Mouse (Mus musculus) MEL (cell line): ENCODE results near the gene Tmem184b. TPM values are rescaled to one million over a fixed set of nuclear protein-coding genes. Genes with fewer than 3 reads are reported as not detected.

Experiments used
- DNase-seq: peaks from one replicate; pipeline ENCODE4 v3.0.0; 2011; ENCODE audit warnings: low read depth, low spot score
- H3K27ac ChIP-seq: 2 replicates; pipeline ENCODE4 v1.5.1; 2012; ENCODE audit warnings: low read depth, mild to moderate bottlenecking, control low read depth, low read length, moderate library complexity; ENCODE audit not compliant: control insufficient read depth
- H3K27me3 ChIP-seq, 2 experiments: fragments of 150-350 bp in 1 of 2; sonication (generic) in 1 of 2; 2 replicates each; pipeline ENCODE4 v1.6.1; 2012; ENCODE audit warnings: low read length in 2 of 2, mild to moderate bottlenecking in 2 of 2, improper control_type of control experiment in 1 of 2, moderate library complexity in 1 of 2; ENCODE audit not compliant: insufficient read depth in 2 of 2, control insufficient read depth in 1 of 2
- H3K36me3 ChIP-seq, 2 experiments: 2 replicates each; pipeline ENCODE4 v1.6.1; 2012 to 2014; ENCODE audit warnings: low read length in 2 of 2, improper control_type of control experiment in 1 of 2, inconsistent platforms in 1 of 2, mild to moderate bottlenecking in 1 of 2; ENCODE audit not compliant: insufficient read depth in 2 of 2, control insufficient read depth in 1 of 2
- H3K4me1 ChIP-seq, 2 experiments: fragments of 150-350 bp in 1 of 2; sonication (generic) in 1 of 2; 2 replicates each; pipeline ENCODE4 v1.6.1; 2012; ENCODE audit warnings: low read length in 2 of 2, improper control_type of control experiment in 1 of 2, mild to moderate bottlenecking in 1 of 2; ENCODE audit not compliant: insufficient read depth in 2 of 2, control insufficient read depth in 1 of 2
- H3K4me3 ChIP-seq, 2 experiments: fragments of 150-350 bp in 1 of 2; sonication (generic) in 1 of 2; 2 replicates each; pipeline ENCODE4 v1.5.1; 2012; ENCODE audit warnings: low read depth in 2 of 2, low read length in 2 of 2, mild to moderate bottlenecking in 2 of 2, moderate library complexity in 2 of 2, control low read depth in 1 of 2, improper control_type of control experiment in 1 of 2; ENCODE audit not compliant: control insufficient read depth in 1 of 2, insufficient read depth in 1 of 2
- H3K79me2 ChIP-seq: 2 replicates; pipeline ENCODE4 v1.6.1; 2012; ENCODE audit warnings: mild to moderate bottlenecking, low read length, moderate library complexity; ENCODE audit not compliant: control insufficient read depth, poor library complexity, insufficient read depth
- H3K9ac ChIP-seq: 2 replicates; pipeline ENCODE4 v1.6.1; 2012; ENCODE audit warnings: low read depth, mild to moderate bottlenecking, control low read depth, low read length, moderate library complexity; ENCODE audit not compliant: control insufficient read depth, poor library complexity, severe bottlenecking
- H3K9me3 ChIP-seq: fragments of 150-350 bp; sonication (generic); replicated peaks from 2 replicates; pipeline ENCODE4 v1.6.1; 2012; ENCODE audit warnings: mild to moderate bottlenecking, low read length, improper control_type of control experiment, moderate library complexity; ENCODE audit not compliant: insufficient read depth
- CHD2 ChIP-seq: IDR thresholded peaks from 2 replicates; pipeline ENCODE4 v1.6.1; 2011; ENCODE audit warnings: low read length, improper control_type of control experiment
- CTCF ChIP-seq, 3 experiments: IDR thresholded peaks in 2 of 3; conservative IDR thresholded peaks in 1 of 3; 2 replicates each; pipeline ENCODE4 v1.5.1; 2011 to 2012; ENCODE audit warnings: low read length in 3 of 3, low read depth in 2 of 3, mild to moderate bottlenecking in 2 of 3, improper control_type of control experiment in 1 of 3, inconsistent platforms in 1 of 3, mixed read lengths in 1 of 3, moderate library complexity in 1 of 3; ENCODE audit not compliant: control insufficient read depth in 1 of 3, insufficient read depth in 1 of 3, poor library complexity in 1 of 3, severe bottlenecking in 1 of 3
- ELF1 ChIP-seq: IDR thresholded peaks from 2 replicates; pipeline ENCODE4 v1.6.1; 2014; ENCODE audit warnings: low read depth, mild to moderate bottlenecking, inconsistent platforms, low read length, improper control_type of control experiment, moderate library complexity
- EP300 ChIP-seq, 2 experiments: IDR thresholded peaks; 2 replicates each; pipeline ENCODE4 v1.6.1; 2011; ENCODE audit warnings: improper control_type of control experiment in 2 of 2, low read length in 2 of 2, low read depth in 1 of 2, mild to moderate bottlenecking in 1 of 2
- GABPA ChIP-seq: IDR thresholded peaks from 2 replicates; pipeline ENCODE4 v1.6.1; 2012; ENCODE audit warnings: low read depth, mild to moderate bottlenecking, inconsistent platforms, low read length, improper control_type of control experiment, moderate library complexity
- GATA1 ChIP-seq: IDR thresholded peaks from 2 replicates; pipeline ENCODE4 v1.6.1; 2011; ENCODE audit warnings: low read depth, low read length, improper control_type of control experiment
- HCFC1 ChIP-seq: IDR thresholded peaks from 2 replicates; pipeline ENCODE4 v1.6.1; 2012; ENCODE audit warnings: low read depth, mild to moderate bottlenecking, inconsistent platforms, low read length, improper control_type of control experiment, moderate library complexity
- KAT2A ChIP-seq: conservative IDR thresholded peaks from 2 replicates; pipeline ENCODE4 v1.6.1; 2012; ENCODE audit warnings: low read depth, low read length, improper control_type of control experiment, inconsistent platforms
- MAFK ChIP-seq: IDR thresholded peaks from 2 replicates; pipeline ENCODE4 v1.6.1; 2011; ENCODE audit warnings: low read depth, mild to moderate bottlenecking, low read length, improper control_type of control experiment, borderline replicate concordance
- MAZ ChIP-seq: IDR thresholded peaks from 2 replicates; pipeline ENCODE4 v1.6.1; 2012; ENCODE audit warnings: low read depth, mild to moderate bottlenecking, inconsistent platforms, low read length, improper control_type of control experiment
- MEF2A ChIP-seq: IDR thresholded peaks from 2 replicates; pipeline ENCODE4 v1.6.1; 2014; ENCODE audit warnings: low read depth, mild to moderate bottlenecking, inconsistent platforms, low read length, improper control_type of control experiment; ENCODE audit not compliant: poor library complexity, insufficient replicate concordance, severe bottlenecking; ENCODE audit errors: extremely low read depth
- MYC ChIP-seq: IDR thresholded peaks from 2 replicates; pipeline ENCODE4 v1.6.1; 2011; ENCODE audit warnings: low read depth, mild to moderate bottlenecking, low read length, improper control_type of control experiment, moderate library complexity
- RAD21 ChIP-seq: IDR thresholded peaks from 2 replicates; pipeline ENCODE4 v1.6.1; 2011; ENCODE audit warnings: mild to moderate bottlenecking, low read depth, low read length, improper control_type of control experiment
- SMC3 ChIP-seq: IDR thresholded peaks from 2 replicates; pipeline ENCODE4 v1.6.1; 2011; ENCODE audit warnings: low read depth, low read length, improper control_type of control experiment
- TAL1 ChIP-seq: IDR thresholded peaks from 2 replicates; pipeline ENCODE4 v1.6.1; 2012; ENCODE audit warnings: mild to moderate bottlenecking, inconsistent platforms, low read length, moderate library complexity, mixed read lengths
- TBP ChIP-seq: IDR thresholded peaks from 2 replicates; pipeline ENCODE4 v1.8.0; 2011; ENCODE audit warnings: low read depth, low read length, improper control_type of control experiment
- TCF12 ChIP-seq: IDR thresholded peaks from 2 replicates; pipeline ENCODE4 v1.6.1; 2014; ENCODE audit warnings: low read depth, mild to moderate bottlenecking, inconsistent platforms, low read length, improper control_type of control experiment, moderate library complexity
- USF1 ChIP-seq: IDR thresholded peaks from 2 replicates; pipeline ENCODE4 v1.6.1; 2014; ENCODE audit warnings: low read depth, mild to moderate bottlenecking, inconsistent platforms, low read length, improper control_type of control experiment, moderate library complexity
- ZC3H11A ChIP-seq: IDR thresholded peaks from 2 replicates; pipeline ENCODE4 v1.6.1; 2012; ENCODE audit warnings: low read depth, mild to moderate bottlenecking, inconsistent platforms, low read length, improper control_type of control experiment
- ZKSCAN1 ChIP-seq: IDR thresholded peaks from 2 replicates; pipeline ENCODE4 v1.6.1; 2012; ENCODE audit warnings: low read depth, mild to moderate bottlenecking, inconsistent platforms, low read length, improper control_type of control experiment, moderate library complexity
- ZMIZ1 ChIP-seq: IDR thresholded peaks from 2 replicates; pipeline ENCODE4 v1.6.1; 2012; ENCODE audit warnings: low read depth, mild to moderate bottlenecking, inconsistent platforms, low read length, improper control_type of control experiment, moderate library complexity
- ZNF384 ChIP-seq: IDR thresholded peaks from 2 replicates; pipeline ENCODE4 v1.6.1; 2012; ENCODE audit warnings: low read depth, mild to moderate bottlenecking, inconsistent platforms, low read length, improper control_type of control experiment
- polyA plus RNA-seq, 2 experiments: library from polyadenylated mRNA; stranded (reverse) in 1 of 2; unstranded in 1 of 2; fragments of >175 nt in 1 of 2; fragments of >200 nt in 1 of 2; gene quantifications; 2 replicates each; pipeline versions ENCODE4 v1.2.1 to v1.2.4; 2012; ENCODE audit warnings: low replicate concordance in 2 of 2, low read depth in 1 of 2; ENCODE audit not compliant: insufficient read length in 2 of 2, insufficient read depth in 1 of 2, missing spikeins in 1 of 2
- total RNA-seq: library from RNA; depleted of rRNA; stranded (reverse); fragments of 300-350 nt; gene quantifications from 2 replicates; pipeline ENCODE4 v1.2.3, GENCODE M21; 2012

The Tmem184b gene
- total and polyA plus RNA-seq, 3 experiments, result 7.5 to 28.4 TPM; not detected in 1

DNA sequence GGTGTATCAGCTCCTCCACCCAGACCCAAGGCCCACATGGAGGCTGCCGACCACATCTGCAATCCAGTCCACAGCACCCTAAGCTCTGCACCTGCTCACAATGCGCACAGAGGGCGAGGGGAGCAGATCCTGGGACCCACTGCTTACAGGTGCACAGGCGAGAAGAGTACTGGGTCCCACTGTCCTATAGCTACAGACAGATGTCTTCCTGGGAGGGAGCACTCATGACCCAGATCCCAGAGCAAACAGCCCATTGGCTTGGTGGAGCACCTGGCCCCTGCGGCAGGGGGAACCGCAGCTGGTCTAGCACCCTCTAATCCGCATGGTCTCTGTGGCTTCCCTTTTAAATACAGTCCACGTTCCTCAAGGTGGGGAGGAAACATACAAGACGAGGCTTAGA, 21.7 kb downstream of the Tmem184b start:
- Histone ChIP-seq H3K4me1 (no peaks in the 10 kb centered on the region), H3K27ac (no peak overlapping the region)
- no peak for DNase-seq

DNA sequence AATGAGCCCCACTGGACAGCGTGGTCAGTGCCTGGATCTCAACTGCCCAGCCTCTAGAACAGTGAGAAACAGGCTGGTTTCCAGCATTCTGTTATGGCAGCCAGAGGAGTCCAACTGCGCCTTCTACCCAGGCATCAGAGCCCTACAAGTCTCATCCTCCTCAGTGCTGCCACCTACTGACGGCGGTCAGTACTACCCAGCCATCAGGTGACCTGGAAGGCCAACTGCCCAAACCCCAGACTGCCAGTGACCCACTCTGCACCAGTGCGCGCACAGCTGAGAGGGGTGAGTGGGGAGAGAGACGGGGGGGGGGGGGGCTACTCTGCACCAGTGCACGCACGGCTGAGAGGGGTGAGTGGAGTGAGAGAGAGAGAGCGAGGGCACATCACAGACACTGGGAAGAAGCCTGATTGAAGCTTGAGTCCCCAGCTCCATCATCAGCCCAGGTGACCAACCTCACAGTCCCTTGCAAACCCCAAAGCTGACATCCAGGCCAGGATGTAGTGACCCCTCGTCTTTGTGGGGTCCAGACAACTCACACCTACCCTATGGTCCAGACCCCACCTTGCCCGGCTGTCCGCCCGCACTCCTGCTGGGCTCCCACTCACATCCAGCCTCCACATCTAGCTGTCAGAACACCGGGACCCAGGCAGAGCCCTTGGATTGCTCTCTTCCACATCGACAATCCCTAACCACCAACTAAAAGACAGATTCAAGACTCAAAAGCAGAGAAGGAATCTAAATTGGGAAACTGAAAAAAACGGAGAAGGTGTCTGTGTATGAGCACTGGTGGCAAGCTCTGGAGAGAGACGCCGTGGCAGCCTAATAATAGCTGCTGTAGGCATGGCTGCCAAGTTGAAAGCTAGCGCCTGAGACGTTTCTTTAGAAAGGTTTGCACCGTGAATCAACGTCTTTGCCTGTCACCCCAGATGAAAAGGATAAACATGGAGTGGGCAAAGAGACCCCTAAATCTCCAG, 22.6 kb downstream of the Tmem184b start:
- Histone ChIP-seq H3K27ac (no peak overlapping the region), H3K9me3 (no peaks in the 10 kb centered on the region), H3K4me3 (no peak overlapping the region), H3K36me3 (no peaks in the 10 kb centered on the region; a peak in 1 of 4 replicates), H3K27me3 (no peaks in the 10 kb centered on the region), H3K79me2 (no peaks in the 10 kb centered on the region), H3K9ac (no peak overlapping the region), H3K4me1 (no peaks in the 10 kb centered on the region)
- 0 out of 2 replicates have a peak, but pooled peaks have one; percentile 16 for TF ChIP-seq ELF1
- TF ChIP-seq TAL1, result no peak
- TF ChIP-seq CTCF (IDR thresholded peaks at IDR 0.05 in 2 of 3, conservative IDR thresholded peaks at IDR 0.05 in 1 of 3; ENCODE audit: control insufficient read depth in 1 of 3, insufficient read depth in 1 of 3, low read depth in 2 of 3, low read length in 3 of 3, poor library complexity in 1 of 3, severe bottlenecking in 1 of 3), result peak; percentile 48 to 56 (median 49)
- TF ChIP-seq ZC3H11A, result peak; percentile 1; the same call in 1 of the 2 replicates
- TF ChIP-seq USF1, result peak; percentile 60; the same call in 1 of the 2 replicates
- no peak for TF ChIP-seq ZMIZ1
- TF ChIP-seq SMC3, result peak; percentile 49
- TF ChIP-seq RAD21, result peak; percentile 13; the same call in 1 of the 2 replicates
- DNase-seq, result peak; percentile 59

More for the DNA sequence above, 21.7 kb downstream of the Tmem184b start:
- no peak for TF ChIP-seq EP300 (IDR thresholded peaks at IDR 0.05; ENCODE audit: low read depth in 1 of 2, low read length in 2 of 2)
- no peak overlapping the region for H3K4me3 ChIP-seq
- H3K9me3 ChIP-seq, result no peaks in the 10 kb centered on the region
- H3K79me2 ChIP-seq, result no peaks in the 10 kb centered on the region
- H3K27me3 ChIP-seq, result no peaks in the 10 kb centered on the region
- H3K36me3 ChIP-seq, result no peaks in the 10 kb centered on the region; a peak in 1 of 4 replicates
- H3K9ac ChIP-seq, result no peak overlapping the region

DNA sequence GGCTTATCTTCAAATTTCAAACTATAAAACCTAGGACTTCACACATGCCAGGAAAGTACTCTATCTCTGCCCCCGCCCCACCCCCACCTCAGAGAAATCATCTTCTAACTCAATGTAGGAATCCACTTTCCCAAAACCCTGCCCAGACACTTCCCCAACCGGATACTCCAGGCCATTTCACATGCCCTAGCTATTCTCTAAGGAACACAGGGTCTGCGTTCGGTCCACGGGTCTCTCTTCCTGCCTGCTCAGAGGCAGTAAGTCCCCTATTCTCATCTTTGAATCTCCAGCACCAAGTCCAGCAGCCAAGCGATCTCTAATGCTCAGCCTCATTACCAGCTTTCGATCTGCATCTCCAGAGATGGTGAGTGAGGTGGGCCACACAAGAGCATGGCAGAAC, 23.7 kb downstream of the Tmem184b start:
- no peaks in the 10 kb centered on the region for H3K27me3 ChIP-seq
- H3K9ac ChIP-seq, result no peak overlapping the region
- H3K36me3 ChIP-seq, result no peaks in the 10 kb centered on the region; a peak in 1 of 4 replicates
- H3K9me3 ChIP-seq, result no peaks in the 10 kb centered on the region
- H3K27ac ChIP-seq, result no peak overlapping the region
- H3K4me3 ChIP-seq, result no peak overlapping the region
- H3K79me2 ChIP-seq, result no peaks in the 10 kb centered on the region
- DNase-seq, result no peak
- no peaks in the 10 kb centered on the region for H3K4me1 ChIP-seq
- TF ChIP-seq TCF12 (no peak), MYC (no peak), ZKSCAN1 (no peak), USF1 (no peak), RAD21 (no peak), MEF2A (no peak), ZNF384 (no peak), KAT2A (no peak), GABPA (no peak), TBP (no peak), ZC3H11A (no peak), MAZ (no peak), MAFK (no peak), HCFC1 (no peak), TAL1 (no peak), GATA1 (no peak), CHD2 (no peak), CTCF (IDR thresholded peaks at IDR 0.05 in 2 of 3, conservative IDR thresholded peaks at IDR 0.05 in 1 of 3; ENCODE audit: control insufficient read depth in 1 of 3, insufficient read depth in 1 of 3, low read depth in 2 of 3, low read length in 3 of 3, poor library complexity in 1 of 3, severe bottlenecking in 1 of 3) (no peak), ZMIZ1 (no peak)
